Mouse (Mus musculus) cerebellum, postnatal 25 days (tissue): ENCODE data around the gene Ms4a15.

Experiments
- DNase-seq, 2 experiments: peaks; one replicate each; pipeline ENCODE4 v3.0.0; 2021; ENCODE audit warnings: mixed read lengths in 2 of 2

Ms4a15 gene

GRCm38 (mm10) chr19:10959085-10959977, 33.7 kb downstream of the Ms4a15 start:
- DNase-seq: peak; percentile 46 to 68

GRCm38 (mm10) chr19:10952021-10952939, 40.8 kb downstream of the Ms4a15 start:
- DNase-seq: peak in 1 of 2 experiments; percentile 16

GRCm38 (mm10) chr19:10949558-10949957, 43.5 kb downstream of the Ms4a15 start:
- DNase-seq: no peak

- DNase-seq: peak; percentile 94 to 98
These were observed 43.9 kb downstream of the Ms4a15 start, which contains the start of gene Ccdc86 for GRCm38 (mm10) chr19:10949112-10949511. Ccdc86 (minus strand) TSS chr19:10949266.

- peak in 1 of 2 experiments; percentile 23 for DNase-seq
These were observed 44.6 kb downstream of the Ms4a15 start for GRCm38 (mm10) chr19:10948416-10948815.

GRCm38 (mm10) chr19:10947219-10947618, 45.8 kb downstream of the Ms4a15 start:
- DNase-seq: no peak

- peak in 1 of 2 experiments; percentile 22 for DNase-seq
These were observed 46.5 kb downstream of the Ms4a15 start for GRCm38 (mm10) chr19:10946506-10946905.

GRCm38 (mm10) chr19:10943955-10944354, 49.1 kb downstream of the Ms4a15 start:
- no peak for DNase-seq

- peak in 1 of 2 experiments; percentile 46 for DNase-seq
These were observed 52.1 kb downstream of the Ms4a15 start for GRCm38 (mm10) chr19:10940801-10941457.

GRCm38 (mm10) chr19:10940097-10940800, 52.8 kb downstream of the Ms4a15 start:
- DNase-seq: peak; percentile 89 to 93

GRCm38 (mm10) chr19:10938771-10939170, 54.3 kb downstream of the Ms4a15 start:
- DNase-seq: no peak

GRCm38 (mm10) chr19:10937110-10937563, 55.9 kb downstream of the Ms4a15 start, which contains the start of gene Ptgdr2:
Ptgdr2 (plus strand) TSS chr19:10937160.
- DNase-seq: no peak

GRCm38 (mm10) chr19:10936077-10936476, 57.0 kb downstream of the Ms4a15 start:
- no peak for DNase-seq

GRCm38 (mm10) chr19:10935029-10935428, 58.0 kb downstream of the Ms4a15 start:
- no peak for DNase-seq

- DNase-seq: no peak
These were observed 62.4 kb downstream of the Ms4a15 start for GRCm38 (mm10) chr19:10930641-10931040.
